Mouse (Mus musculus): ENCODE measurements around the gene Ap3b1. TPM values are rescaled to one million over a fixed set of nuclear protein-coding genes. Genes with fewer than 3 reads are reported as not detected.

The Ap3b1 gene
- polyA plus RNA-seq, 1 experiment from 2014 or later = 51.4 TPM

DNA sequence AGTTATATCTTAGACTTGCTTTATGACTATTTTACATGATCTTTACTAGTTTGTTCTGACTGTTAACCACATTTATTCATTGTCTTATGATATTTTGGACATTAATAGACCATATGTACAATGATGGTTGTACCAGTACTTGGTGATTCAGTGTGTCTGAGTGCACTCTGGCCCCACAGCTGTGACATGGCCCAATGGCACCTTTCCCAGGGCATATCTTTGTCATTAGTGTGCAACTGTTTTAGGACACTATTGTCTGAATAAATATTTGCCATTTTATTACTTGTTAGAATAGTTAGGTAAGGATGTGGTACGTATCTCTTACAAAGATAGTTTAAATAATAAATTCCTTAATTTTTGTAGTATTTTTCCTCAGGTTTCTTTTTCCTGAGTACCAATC, 109.8 kb downstream of the Ap3b1 start:
- Histone ChIP-seq H3K27me3 (no peaks in the 10 kb centered on the region), H3K36me3 (peaks cover 9% of the 10 kb centered on the region; the same call in 1 of the 2 replicates), H3K9me3 (no peaks in the 10 kb centered on the region), H3K4me1 (no peaks in the 10 kb centered on the region), H3K27ac (no peak overlapping the region), H3K4me3 (no peak overlapping the region), H3K9ac (no peak overlapping the region), H3K4me2 (replicated peaks) (no peak overlapping the region)
- ATAC-seq (ENCODE audit: insufficient number of reproducible peaks, insufficient read depth, low FRiP score, low TSS enrichment) = no peak
- 92% methylated on average over 1 of the region's 1 CpGs for WGBS

DNA sequence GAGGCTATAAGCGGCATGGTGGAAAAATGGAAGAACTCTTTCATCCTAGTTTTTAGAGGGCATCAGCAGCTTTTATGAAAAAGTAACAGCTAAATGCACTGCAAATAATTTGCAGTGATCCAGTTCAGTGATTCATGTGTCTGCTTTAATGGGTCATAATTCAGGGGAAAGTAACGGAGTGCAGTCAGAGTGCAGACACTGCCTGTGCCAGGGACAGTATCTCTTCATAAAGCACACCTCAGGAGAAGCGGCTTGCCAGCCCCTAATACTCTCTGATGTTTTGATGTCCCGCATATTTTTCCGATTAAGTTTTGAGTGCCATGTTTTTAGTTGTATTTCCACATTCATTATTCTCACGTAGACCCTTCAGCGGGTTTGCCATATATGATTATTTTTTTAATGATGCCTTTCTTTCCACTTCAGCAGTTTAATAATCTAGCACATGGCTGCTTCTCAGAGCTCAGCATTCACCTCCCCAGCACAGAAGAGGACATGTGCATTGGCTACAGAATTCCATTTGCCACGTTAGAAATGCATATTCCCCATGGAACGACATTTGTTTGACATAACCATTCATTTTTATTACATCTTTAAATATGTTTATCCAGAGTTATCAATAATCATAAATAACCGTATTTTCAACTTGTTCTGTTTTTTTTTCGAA, 112.4 kb downstream of the Ap3b1 start:
- Histone ChIP-seq H3K4me2 (replicated peaks) (no peak overlapping the region), H3K4me3 (no peak overlapping the region), H3K27ac (no peak overlapping the region), H3K9me3 (no peaks in the 10 kb centered on the region), H3K27me3 (no peaks in the 10 kb centered on the region), H3K36me3 (peaks cover 11% of the 10 kb centered on the region; the same call in 1 of the 2 replicates), H3K4me1 (no peaks in the 10 kb centered on the region), H3K9ac (no peak overlapping the region)
- ATAC-seq (ENCODE audit: insufficient number of reproducible peaks, insufficient read depth, low FRiP score, low TSS enrichment) = no peak
- 90% methylated on average over 11 of the region's 11 CpGs for WGBS

DNA sequence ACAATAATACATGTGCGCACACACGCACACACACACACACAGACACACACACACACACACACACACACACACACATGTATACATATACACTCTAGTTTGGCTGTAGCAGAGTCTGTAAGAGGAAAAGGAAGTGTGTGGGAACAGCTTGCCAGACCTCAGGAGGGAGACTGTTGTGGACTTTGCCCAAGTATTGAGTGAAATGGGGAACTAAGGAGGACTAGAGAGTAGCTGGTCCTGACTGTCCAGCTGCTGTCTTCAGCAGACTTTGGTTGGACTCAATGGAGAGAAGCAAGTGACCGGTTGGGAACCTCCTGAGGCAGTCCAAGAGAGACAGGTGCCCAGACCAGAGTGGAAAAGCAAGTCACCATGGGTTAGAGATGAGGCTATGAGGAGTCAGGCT, 117.4 kb downstream of the Ap3b1 start:
- no peak overlapping the region for H3K9ac ChIP-seq
- no peak overlapping the region for H3K4me2 ChIP-seq (replicated peaks)
- H3K36me3 ChIP-seq = peaks cover 38% of the 10 kb centered on the region
- no peaks in the 10 kb centered on the region for H3K9me3 ChIP-seq
- no peak overlapping the region for H3K27ac ChIP-seq
- no peak overlapping the region for H3K4me3 ChIP-seq
- H3K4me1 ChIP-seq = no peaks in the 10 kb centered on the region
- WGBS = 90% methylated on average over 3 of the region's 3 CpGs
- H3K27me3 ChIP-seq = no peaks in the 10 kb centered on the region
- ATAC-seq (ENCODE audit: insufficient number of reproducible peaks, insufficient read depth, low FRiP score, low TSS enrichment) = no peak

DNA sequence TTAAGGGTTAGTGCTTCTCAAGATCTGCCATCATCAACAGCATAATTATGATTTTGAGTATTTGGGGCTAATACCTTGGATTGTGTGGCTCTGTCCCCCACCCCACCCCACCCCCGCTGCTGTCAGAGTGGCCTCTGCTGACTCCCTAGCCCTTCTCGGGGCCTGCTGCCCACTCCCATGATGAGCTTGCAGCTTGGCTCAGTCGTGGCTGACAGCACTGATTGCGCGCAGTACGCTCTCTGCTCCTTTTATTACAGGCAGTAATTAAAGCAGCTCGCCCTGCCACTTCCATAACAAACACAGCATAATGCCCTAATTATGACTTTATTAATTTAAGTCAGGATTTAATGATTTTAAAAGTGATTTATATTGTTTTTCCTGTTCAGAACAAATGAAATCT, 121.5 kb downstream of the Ap3b1 start:
- Histone ChIP-seq H3K4me3 (no peak overlapping the region), H3K9ac (no peak overlapping the region), H3K27me3 (no peaks in the 10 kb centered on the region), H3K9me3 (no peaks in the 10 kb centered on the region), H3K36me3 (peaks cover 61% of the 10 kb centered on the region), H3K27ac (no peak overlapping the region), H3K4me1 (no peaks in the 10 kb centered on the region), H3K4me2 (replicated peaks) (no peak overlapping the region)
- ATAC-seq (ENCODE audit: insufficient number of reproducible peaks, insufficient read depth, low FRiP score, low TSS enrichment) = no peak
- WGBS = 78% methylated on average over 7 of the region's 7 CpGs

DNA sequence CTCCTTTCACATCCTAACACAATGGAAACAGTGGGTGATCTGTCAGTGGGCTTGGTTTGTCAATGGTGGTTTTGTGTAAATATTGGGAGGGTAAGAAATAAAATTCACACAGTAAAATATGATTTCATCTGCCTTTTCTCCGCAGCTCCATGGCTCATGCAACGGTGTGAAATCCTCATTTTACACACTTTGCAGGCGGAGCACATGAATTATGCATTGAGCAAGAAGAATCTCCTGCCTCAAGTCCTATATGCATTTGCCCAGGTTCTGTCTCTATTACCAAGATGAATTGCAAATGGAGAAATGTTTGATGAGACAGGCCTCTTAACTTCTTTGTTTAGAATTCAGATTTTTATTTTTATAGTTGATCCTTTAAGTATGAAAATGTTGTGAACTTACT, 131.9 kb downstream of the Ap3b1 start:
- H3K27ac ChIP-seq = no peak overlapping the region
- no peaks in the 10 kb centered on the region for H3K9me3 ChIP-seq
- peaks cover 21% of the 10 kb centered on the region for H3K36me3 ChIP-seq
- no peak overlapping the region for H3K4me2 ChIP-seq (replicated peaks)
- H3K4me1 ChIP-seq = no peaks in the 10 kb centered on the region
- H3K4me3 ChIP-seq = no peak overlapping the region
- 90% methylated on average over 3 of the region's 3 CpGs for WGBS
- ATAC-seq (ENCODE audit: insufficient number of reproducible peaks, insufficient read depth, low FRiP score, low TSS enrichment) = no peak
- no peak overlapping the region for H3K9ac ChIP-seq
- H3K27me3 ChIP-seq = no peaks in the 10 kb centered on the region

DNA sequence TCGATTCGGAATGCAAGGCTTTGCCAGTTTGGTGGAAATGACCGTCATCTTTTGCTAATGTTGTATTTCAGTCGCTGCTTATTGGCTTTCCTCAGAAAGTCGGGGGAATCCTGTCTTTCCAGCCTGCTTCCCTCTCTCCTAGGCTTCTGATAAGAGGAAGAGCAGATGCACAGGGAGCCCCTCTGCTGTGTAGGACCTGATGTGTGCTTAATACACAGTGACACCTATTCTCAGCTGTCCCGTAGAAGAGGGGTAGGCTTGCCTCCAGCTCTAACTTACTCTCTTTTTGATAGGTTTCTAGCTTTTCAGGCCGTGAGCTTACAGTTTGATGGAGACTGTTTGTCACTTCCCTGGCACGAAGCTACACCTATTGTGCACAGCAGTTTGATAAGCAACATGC, 132.4 kb downstream of the Ap3b1 start:
- no peak for ATAC-seq (ENCODE audit: insufficient number of reproducible peaks, insufficient read depth, low FRiP score, low TSS enrichment)
- no peaks in the 10 kb centered on the region for H3K27me3 ChIP-seq
- H3K27ac ChIP-seq = no peak overlapping the region
- no peaks in the 10 kb centered on the region for H3K9me3 ChIP-seq
- no peak overlapping the region for H3K4me3 ChIP-seq
- peaks cover 21% of the 10 kb centered on the region for H3K36me3 ChIP-seq
- H3K4me2 ChIP-seq (replicated peaks) = no peak overlapping the region
- WGBS = 89% methylated on average over 8 of the region's 8 CpGs
- H3K4me1 ChIP-seq = no peaks in the 10 kb centered on the region
- no peak overlapping the region for H3K9ac ChIP-seq

DNA sequence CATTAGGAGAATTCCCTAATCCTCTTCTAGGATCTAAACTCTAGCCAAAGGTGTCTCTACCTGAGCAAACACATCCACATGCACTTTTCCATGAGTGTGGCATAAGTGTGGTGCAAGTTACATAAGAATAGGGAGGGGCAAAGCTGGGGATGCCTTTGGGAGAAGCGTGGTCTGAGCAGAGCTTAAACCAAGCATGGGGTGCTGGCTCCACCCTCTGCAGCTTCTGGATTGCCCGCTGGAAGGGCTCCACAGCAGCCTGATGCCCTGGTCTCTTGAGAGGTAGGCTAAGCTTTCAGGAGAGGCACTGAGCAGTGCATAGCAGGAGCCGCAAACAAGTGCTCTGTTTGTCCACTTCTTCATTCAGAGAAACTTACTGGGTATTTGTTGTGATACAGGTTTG, 138.8 kb downstream of the Ap3b1 start:
- no peaks in the 10 kb centered on the region for H3K4me1 ChIP-seq
- H3K27me3 ChIP-seq = no peaks in the 10 kb centered on the region
- ATAC-seq (ENCODE audit: insufficient number of reproducible peaks, insufficient read depth, low FRiP score, low TSS enrichment) = no peak
- 80% methylated on average over 3 of the region's 3 CpGs for WGBS
- peaks cover 19% of the 10 kb centered on the region for H3K36me3 ChIP-seq
- H3K4me3 ChIP-seq = no peak overlapping the region
- no peaks in the 10 kb centered on the region for H3K9me3 ChIP-seq
- H3K9ac ChIP-seq = no peak overlapping the region
- H3K27ac ChIP-seq = no peak overlapping the region
- no peak overlapping the region for H3K4me2 ChIP-seq (replicated peaks)

DNA sequence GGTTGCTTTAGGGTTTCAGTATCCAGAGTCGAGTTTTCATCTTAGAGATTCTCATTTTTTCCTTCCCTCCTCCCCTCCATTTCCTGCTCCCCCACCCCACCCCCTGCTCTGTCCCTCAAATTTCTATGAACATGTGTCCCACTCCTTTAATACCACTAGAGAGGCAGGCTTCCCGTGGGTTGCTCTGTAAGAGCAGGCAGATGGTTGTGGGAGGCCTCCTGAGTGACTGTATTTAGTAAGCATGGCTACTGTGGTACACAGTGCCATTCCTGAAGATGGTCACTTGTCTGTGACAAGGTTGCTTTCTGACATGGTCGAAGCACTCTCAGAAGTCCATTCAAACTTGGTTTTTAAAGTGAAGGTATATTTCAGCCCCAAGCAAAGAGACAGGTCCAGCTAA, 147.7 kb downstream of the Ap3b1 start:
- Histone ChIP-seq H3K27ac (no peak overlapping the region), H3K4me3 (no peak overlapping the region), H3K9me3 (no peaks in the 10 kb centered on the region), H3K36me3 (peaks cover 11% of the 10 kb centered on the region), H3K27me3 (no peaks in the 10 kb centered on the region), H3K4me2 (replicated peaks) (no peak overlapping the region), H3K4me1 (peaks cover 3% of the 10 kb centered on the region; the same call in 1 of the 2 replicates), H3K9ac (no peak overlapping the region)
- no peak for ATAC-seq (ENCODE audit: insufficient number of reproducible peaks, insufficient read depth, low FRiP score, low TSS enrichment)
- WGBS = 66% methylated on average over 3 of the region's 3 CpGs

DNA sequence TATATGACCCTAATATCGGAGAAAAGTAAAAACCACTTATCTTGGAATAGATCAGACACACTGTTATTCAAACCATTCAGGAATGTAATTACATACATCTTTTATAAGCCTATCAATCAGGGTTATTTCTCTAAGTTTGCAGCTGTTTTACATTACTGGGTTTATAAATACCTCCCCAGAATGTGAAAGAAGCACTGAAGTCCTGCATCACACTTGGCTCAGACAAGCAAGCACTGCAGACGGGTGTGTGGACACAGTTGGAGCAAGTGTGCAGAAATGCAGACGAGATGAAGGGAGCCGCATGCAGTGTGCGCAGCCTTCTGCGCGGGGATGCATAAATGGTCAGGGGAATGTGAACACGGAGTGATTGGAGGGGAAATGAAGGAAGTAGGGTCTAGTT, 149.6 kb downstream of the Ap3b1 start:
- ATAC-seq (ENCODE audit: insufficient number of reproducible peaks, insufficient read depth, low FRiP score, low TSS enrichment) = no peak
- H3K4me3 ChIP-seq = no peak overlapping the region
- H3K4me2 ChIP-seq (replicated peaks) = no peak overlapping the region
- H3K9me3 ChIP-seq = no peaks in the 10 kb centered on the region
- peaks cover 11% of the 10 kb centered on the region for H3K36me3 ChIP-seq
- H3K27ac ChIP-seq = no peak overlapping the region
- no peak overlapping the region for H3K9ac ChIP-seq
- no peaks in the 10 kb centered on the region for H3K27me3 ChIP-seq
- 68% methylated on average over 8 of the region's 8 CpGs for WGBS
- H3K4me1 ChIP-seq = peaks cover 3% of the 10 kb centered on the region; the same call in 1 of the 2 replicates

DNA sequence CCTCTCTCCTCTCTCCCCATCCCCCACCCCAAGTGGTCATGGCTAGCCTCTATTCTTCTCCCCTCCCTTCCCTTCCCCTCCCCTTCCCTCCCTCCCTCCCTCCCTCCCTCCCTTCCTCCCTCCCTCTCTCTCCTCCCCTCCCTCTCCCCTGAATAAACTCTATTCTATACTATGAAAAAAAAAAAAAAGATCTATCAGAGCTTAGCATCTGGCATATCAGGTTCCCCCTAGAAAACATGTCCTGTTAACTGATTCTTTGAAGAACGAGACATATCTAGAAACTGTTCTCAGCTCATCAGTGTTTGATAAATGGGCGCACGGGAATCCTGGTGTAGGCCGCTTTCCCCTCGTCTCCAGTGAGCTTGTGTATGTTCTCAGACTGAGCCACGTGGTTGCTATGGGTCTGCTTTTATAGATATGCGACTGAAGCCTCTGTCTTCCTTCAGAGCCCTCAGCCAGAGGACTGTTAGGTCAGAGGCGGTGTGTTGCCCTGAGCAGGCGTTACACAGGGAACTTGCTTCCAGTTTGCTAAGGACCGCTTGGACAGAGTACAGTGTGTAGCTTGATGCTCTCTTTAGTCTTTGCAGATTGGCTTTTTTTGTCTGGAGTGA, 154.5 kb downstream of the Ap3b1 start:
- Histone ChIP-seq H3K4me2 (replicated peaks) (no peak overlapping the region), H3K4me3 (no peak overlapping the region), H3K9me3 (no peaks in the 10 kb centered on the region), H3K9ac (no peak overlapping the region), H3K4me1 (peaks cover 3% of the 10 kb centered on the region; the same call in 1 of the 2 replicates), H3K27me3 (no peaks in the 10 kb centered on the region), H3K36me3 (no peaks in the 10 kb centered on the region), H3K27ac (no peak overlapping the region)
- ATAC-seq (ENCODE audit: insufficient number of reproducible peaks, insufficient read depth, low FRiP score, low TSS enrichment) = no peak
- 67% methylated on average over 10 of the region's 10 CpGs for WGBS

DNA sequence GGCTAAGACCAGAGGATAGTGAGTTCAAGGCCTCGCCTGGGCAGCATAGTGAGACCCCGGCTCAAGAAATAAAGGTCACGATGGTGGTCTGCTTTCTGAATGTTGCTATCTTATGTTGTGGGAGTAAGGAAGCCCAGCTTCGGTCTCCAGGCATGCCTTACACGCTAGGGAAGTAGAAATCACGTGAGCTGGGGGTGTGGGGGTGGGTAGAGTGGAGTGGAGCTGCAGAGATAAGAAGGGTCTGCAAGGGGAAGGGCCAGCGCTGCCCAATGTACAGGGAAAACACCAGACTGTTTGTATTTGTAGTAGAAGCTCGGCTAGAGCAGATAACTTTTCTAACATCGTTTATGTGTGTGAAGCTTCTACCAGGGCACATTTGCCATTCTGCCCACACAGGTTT, 155.1 kb downstream of the Ap3b1 start:
- no peak overlapping the region for H3K4me2 ChIP-seq (replicated peaks)
- ATAC-seq (ENCODE audit: insufficient number of reproducible peaks, insufficient read depth, low FRiP score, low TSS enrichment) = no peak
- no peak overlapping the region for H3K9ac ChIP-seq
- H3K4me1 ChIP-seq = no peaks in the 10 kb centered on the region
- H3K4me3 ChIP-seq = no peak overlapping the region
- H3K36me3 ChIP-seq = no peaks in the 10 kb centered on the region
- H3K9me3 ChIP-seq = no peaks in the 10 kb centered on the region
- H3K27ac ChIP-seq = no peak overlapping the region
- no peaks in the 10 kb centered on the region for H3K27me3 ChIP-seq
- WGBS = 82% methylated on average over 9 of the region's 9 CpGs

DNA sequence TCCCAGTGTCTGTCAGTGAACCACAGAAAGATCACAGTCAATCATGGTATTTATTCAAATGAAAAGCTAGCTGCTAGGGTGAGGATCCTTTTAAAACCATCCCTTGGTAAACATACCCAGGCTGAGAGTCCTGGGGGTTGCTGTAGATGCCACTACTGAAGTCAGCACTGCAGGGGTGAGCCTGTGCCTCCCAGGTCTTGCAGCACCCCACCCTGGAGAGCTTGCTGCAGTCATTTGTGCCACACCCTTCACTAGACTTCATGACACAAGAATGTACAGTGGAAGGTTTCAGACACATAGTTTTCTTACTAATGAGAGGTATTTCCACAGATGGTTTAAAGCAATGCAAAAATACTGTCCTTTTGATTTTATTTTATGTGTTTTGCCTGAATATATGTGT, 156.2 kb downstream of the Ap3b1 start:
- ATAC-seq (ENCODE audit: insufficient number of reproducible peaks, insufficient read depth, low FRiP score, low TSS enrichment) = no peak
- no peak overlapping the region for H3K4me2 ChIP-seq (replicated peaks)
- H3K4me1 ChIP-seq = no peaks in the 10 kb centered on the region
- no peak overlapping the region for H3K9ac ChIP-seq
- no peak overlapping the region for H3K4me3 ChIP-seq
- no peaks in the 10 kb centered on the region for H3K27me3 ChIP-seq
- H3K36me3 ChIP-seq = no peaks in the 10 kb centered on the region
- no peak overlapping the region for H3K27ac ChIP-seq
- no peaks in the 10 kb centered on the region for H3K9me3 ChIP-seq
